Mouse (Mus musculus) liver, embryonic 14.5 days (tissue): ENCODE measurements at regions not wholly inside any gene's neighbourhood (a gene's known extent, or its start where the extent isn't known, plus 50 kb on each side); places are given as distances from the start of the nearest gene placed in this dataset.

Experiments
- CTCF ChIP-seq: IDR thresholded peaks from 2 replicates; pipeline ENCODE4 v1.5.1; 2016; ENCODE audit warnings: antibody characterized with exemption, low read depth, control low read depth
- EP300 ChIP-seq: IDR thresholded peaks from 2 replicates; pipeline ENCODE4 v1.6.1; 2016; ENCODE audit warnings: antibody characterized with exemption, low read depth

GRCm38 (mm10) chr13:53739127-53739526 lies 266.3 kb upstream of the Msx2 start:
- TF ChIP-seq CTCF (no peak), EP300 (no peak)
